Mouse (Mus musculus) cerebellum, postnatal 10 days (tissue): Measurements from ENCODE around the gene E2f4.

Experiments used
- DNase-seq, 2 experiments: peaks; one replicate each; pipeline ENCODE4 v3.0.0; 2021; ENCODE audit warnings: mixed read lengths in 2 of 2

The E2f4 gene

GRCm38 (mm10) chr8:105349096-105349771, 51.8 kb downstream of the E2f4 start:
- DNase-seq: peak; percentile 80 to 82

GRCm38 (mm10) chr8:105350186-105350585, 52.7 kb downstream of the E2f4 start:
- peak; percentile 41 to 49 for DNase-seq

GRCm38 (mm10) chr8:105353583-105354135, 56.2 kb downstream of the E2f4 start:
- peak; percentile 81 to 83 for DNase-seq

- no peak for DNase-seq
These were observed 57.1 kb downstream of the E2f4 start for GRCm38 (mm10) chr8:105354549-105354948.
